Mouse (Mus musculus): Measurements from ENCODE around the gene 0610010K14Rik. TPM values are rescaled to one million over a fixed set of nuclear protein-coding genes. Genes with fewer than 3 reads are reported as not detected.

Gene 0610010K14Rik
- total RNA-seq (2022) = 10 to 100 TPM; 22.2 to 31.6 (median 29.0) TPM

DNA sequence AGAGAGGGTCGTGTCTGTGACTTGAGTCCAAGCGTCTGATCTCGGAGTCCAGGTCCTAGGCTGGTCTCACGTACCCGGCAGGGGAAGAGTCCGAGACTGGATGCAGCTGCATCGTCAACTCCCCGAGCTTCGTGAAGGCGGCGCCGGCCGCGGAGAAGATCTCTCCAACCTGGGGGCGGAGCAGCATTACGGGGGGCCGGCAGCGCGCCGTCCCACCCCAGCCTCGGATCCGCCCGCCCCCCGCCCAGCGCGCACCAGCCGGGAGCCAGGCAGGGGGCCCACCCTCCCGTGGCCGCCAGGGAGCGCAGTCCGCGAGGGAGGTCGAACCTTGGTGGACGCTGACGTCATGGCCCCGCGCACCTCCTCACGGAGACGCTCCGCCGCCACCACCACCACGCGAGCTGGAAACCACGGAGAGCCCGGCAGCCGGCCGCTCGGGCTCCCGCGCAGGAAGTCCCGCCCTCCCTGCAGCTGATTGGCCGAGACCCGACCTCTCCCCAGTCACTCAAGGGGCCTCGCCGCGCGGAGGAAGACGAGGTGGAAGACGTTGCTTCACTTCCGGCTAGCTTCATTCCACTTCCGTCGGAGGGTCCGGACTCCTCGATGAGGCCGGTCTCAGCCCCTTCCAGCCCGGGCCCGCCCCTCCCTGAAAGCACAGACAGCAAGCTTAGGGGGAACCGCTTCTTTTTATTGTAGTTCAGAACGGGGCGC, at the start of gene 0610010K14Rik:
0610010K14Rik (minus strand) TSS at position 458 of the 711 bp plus-strand sequence.
- peak; percentile 97 for DNase-seq (ENCODE audit: low spot score)

DNA sequence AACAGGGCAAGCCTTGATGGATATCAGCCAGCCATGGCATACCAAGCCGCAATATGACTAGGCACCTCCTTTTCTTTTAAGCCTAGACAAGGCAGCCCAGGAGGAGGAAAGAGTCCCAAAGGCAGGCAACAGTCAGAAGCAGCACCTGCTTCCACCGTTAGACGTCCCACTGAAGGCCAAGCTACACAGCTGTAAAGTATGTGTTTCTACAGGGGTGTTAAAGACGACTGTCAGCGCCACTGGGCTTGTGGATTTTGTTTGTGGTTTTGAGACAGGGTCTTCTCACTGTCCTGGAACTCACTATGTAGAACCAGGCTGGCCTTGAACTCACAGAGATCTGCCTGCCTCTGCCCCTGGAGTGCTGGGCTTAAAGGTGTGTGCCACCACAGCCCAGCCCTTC, 48.0 kb upstream of the 0610010K14Rik start:
- DNase-seq (ENCODE audit: low spot score) = no peak

DNA sequence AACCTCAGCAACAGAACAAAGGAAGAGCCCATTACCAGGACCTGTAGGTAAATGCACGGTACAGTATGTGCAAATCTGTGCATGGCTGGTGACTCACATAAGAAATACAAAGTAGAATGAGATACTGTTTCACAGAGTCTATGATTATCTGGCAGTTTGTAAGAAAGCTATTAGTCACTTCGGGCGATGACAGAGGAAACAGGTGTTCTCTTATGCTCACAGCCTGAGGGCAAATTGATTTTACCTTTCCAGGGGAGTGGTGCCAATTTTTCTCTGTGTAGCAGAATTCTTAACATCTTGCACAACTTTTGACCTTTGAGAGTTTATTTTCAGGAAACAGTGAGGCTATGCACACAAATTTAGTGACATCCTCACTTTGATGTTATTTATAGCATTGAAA, 47.0 kb upstream of the 0610010K14Rik start:
- no peak for DNase-seq (ENCODE audit: low spot score)

DNA sequence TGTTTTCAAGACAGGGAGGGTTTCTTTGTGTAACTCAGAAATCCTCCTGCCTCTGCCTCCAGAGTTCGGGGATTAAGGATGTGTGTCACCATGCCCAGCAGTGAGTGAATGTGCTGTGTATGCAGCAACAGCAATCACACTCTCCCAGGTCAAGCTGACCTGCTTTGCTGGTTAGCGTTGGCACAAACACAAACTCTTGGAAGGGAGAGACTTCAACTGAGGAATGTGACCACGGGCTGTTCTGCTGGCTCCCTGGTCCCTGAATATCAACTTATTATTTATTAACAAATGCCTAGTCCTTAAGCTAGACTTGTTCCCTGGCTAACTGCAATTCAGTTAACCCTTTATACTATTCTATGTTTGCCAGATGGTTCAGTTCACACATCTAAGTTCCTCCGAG, 46.0 kb upstream of the 0610010K14Rik start:
- DNase-seq (ENCODE audit: low spot score) = no peak

DNA sequence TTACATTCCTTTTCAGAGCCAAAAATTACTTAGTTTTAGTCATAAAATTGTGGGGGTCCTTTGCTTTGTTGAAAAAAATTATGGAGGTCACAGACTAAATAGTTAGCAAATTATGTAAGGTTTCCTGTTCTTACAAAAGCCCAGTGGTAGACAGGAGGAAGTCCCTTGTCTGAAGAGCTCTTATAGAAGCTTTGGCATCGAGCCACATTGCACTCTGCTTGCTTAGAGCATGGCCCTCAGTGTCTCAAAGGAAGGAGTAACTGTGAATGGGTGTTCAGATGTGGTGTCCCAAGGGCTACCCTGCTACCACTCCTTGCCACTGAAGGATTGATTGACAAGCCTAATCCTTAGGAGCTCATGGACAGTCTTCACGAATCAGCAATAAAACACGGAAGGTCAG, 42.7 kb upstream of the 0610010K14Rik start:
- DNase-seq (ENCODE audit: low spot score) = no peak

DNA sequence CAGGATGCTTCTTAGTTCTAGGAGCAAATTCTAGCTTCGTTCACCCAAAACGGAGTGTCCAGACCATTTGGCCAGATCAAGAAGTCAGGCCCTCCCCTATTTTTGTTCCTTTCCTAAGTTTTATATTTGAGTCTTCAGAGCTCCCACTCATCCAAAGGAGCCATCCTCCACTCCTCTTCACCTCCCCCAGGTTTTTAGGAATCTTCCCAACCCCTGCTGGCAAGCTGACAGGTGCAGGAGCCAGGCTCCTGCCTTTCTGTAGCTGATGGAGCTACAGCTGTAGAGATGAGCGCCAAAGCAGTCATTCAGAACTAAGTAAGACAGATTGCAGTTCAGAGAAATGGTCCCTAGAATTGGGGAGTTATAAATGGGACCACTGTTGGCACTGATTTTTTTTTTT, 41.2 kb upstream of the 0610010K14Rik start:
- no peak for DNase-seq (ENCODE audit: low spot score)

DNA sequence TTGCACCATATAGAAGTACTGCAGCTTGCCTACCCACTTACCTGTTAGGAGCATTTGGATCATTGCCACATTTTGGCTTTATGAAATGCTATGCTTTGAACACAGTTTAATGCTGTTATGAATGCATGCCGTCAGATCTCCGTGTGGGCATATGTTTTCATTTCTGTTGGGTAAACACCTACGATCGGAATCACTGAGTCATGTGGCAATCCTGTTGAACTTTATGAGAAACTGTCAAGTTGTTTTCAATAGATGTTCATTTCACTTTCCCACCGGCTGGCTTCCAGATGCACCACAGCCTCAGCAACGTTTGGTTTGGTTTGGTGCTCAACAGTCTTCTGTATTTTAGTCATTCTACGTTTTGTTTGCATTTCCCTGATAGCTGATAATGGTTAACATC, 33.9 kb upstream of the 0610010K14Rik start:
- DNase-seq (ENCODE audit: low spot score) = no peak

DNA sequence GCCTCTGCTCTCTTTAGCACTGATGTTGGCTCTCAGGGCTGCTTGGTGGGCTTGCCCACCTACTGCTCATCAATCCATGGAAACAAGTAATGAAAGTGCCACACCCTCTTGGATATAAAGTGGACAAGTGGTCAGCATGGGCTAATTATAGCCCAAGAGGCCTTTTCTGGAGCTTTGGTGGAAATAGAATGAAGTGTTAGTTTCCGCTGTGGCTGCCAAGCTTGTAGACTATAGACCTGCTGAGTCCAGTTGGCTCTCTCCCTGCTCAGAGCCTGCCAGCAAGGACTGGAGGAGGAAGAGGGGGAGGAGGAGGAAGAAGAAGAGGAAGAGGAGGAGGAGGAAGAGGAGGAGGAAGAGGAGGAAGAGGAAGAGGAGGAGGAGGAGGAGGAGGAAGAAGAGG, 28.7 kb upstream of the 0610010K14Rik start:
- DNase-seq (ENCODE audit: low spot score) = peak; percentile 60

DNA sequence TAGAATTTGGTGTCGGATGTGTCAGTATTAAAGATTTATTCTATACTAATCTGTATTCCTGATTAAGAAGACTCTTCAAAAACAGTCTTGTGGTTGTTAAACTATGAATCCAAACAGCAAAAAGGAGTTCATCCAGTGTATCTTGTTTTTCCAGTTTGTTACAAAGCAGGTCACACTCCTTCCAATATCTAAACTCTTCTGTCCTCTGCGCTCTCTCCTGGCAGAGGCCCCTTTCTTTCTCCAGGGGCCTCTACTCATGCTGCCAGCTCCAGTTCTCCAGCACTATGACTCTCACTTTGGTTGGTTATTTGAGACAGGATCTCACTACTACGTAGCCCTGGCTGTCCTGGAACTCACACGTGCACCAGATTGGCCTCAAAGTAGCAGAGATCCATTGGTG, 28.1 kb upstream of the 0610010K14Rik start:
- DNase-seq (ENCODE audit: low spot score) = no peak

DNA sequence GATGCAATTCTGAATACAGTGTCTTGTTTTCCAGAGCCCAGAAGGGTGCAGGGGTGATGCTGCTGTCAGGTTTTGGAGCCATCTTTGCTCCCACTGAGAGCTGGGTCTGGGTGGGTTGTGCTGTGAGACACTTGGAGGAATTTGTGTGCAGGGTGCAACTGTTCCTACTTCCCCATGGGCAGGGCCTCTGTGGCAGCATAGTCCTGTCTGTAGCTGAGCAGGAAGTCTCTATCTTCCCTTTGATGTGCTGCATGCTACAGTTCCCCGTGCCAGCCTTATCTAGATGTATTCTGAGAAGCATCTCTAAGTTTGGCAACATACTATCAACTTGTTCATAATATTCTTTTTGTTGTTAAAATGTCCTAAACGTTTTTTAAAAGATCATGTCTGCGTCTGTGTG, 27.5 kb upstream of the 0610010K14Rik start:
- no peak for DNase-seq (ENCODE audit: low spot score)

DNA sequence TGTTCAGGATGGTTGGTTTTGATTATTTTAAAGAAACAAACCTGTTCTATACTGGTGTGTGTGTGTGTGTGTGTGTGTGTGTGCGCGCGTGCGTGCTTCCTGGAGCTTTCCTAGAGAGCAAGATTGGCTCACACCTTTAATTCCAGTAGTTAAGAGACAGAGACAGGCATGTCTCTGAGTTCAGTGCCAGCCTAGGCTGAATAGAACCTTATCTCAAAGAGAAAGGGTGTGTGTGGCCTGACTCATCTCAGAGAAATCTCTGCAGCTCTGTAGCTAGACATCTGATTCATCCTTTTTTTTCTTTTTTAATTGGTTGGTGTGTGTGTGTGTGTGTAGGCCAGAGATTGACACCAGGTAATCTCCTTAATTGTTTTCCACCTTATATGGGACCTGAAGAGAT, 21.3 kb upstream of the 0610010K14Rik start:
- no peak for DNase-seq (ENCODE audit: low spot score)

DNA sequence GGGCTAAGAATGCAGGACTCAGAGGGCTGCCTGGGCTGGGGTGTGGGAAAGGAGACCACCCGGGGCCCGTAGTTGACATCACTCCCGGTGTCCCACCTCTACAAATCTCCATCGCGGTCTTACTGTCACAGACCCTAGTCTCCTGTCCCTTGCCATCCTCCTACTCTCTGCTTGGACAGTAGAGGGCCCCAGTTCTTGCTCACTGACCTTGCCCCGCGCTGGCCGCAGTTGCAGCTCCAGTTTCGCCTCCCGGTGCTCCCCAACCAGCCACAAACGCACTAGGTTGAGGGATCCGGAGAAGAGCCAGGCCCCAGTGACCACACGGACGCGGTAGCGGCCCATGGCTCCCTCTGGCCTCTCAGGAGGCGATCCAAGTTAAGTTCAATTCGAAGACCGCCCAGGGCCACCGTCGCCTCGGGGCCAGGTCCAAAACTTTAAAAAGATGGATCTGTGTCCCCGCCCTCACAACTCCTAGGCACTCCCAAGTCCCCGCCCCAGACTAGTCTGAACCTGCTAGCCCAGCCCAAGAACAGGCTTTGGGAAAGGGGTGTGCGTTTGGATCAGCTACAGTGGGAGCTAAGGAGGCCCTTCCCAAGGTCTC, 17.3 kb upstream of the 0610010K14Rik start, which contains the start of gene Alox12:
Alox12 (minus strand) TSS at position 423 of the 601 bp plus-strand sequence.
- DNase-seq (ENCODE audit: low spot score) = peak; percentile 54

DNA sequence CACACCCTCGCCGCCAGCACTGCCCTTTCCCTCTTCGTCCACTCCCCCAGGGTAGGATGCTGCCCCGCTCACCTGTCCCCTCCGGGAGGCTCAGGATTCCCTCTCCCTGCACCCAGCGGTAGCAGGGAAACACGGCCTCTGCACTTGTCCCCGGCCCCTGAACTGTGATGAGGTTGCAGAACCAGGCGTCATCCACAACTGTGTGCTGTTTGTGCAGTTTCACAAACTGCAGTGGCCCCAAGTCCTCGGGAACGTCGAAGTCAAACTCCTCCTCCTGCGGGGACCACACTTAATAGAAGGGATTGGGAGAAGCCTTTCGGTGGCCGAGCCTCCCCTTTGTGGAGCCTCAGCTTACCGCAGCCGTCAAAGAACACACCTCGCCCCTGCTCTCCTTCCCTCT, 16.6 kb upstream of the 0610010K14Rik start:
- DNase-seq (ENCODE audit: low spot score) = no peak

DNA sequence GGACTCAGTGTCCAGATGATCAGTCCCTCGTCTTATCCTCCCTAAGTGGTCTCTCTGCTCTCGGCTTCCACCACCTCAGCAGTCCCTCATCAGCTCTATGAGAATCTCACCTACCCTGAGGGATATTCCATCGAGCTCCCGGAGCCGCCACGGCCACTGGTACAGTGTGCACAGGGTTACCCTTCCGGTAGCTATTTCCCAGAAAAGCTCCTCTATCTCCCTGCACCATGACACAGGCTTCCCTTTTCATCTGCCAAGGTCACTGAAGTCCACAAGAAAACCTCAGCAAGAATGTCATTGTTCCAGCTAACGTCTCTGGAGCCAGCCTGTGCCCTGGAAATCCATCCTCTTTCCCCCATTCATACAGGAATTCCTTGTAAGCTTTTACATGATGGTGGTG, 14.1 kb upstream of the 0610010K14Rik start:
- DNase-seq (ENCODE audit: low spot score) = no peak

DNA sequence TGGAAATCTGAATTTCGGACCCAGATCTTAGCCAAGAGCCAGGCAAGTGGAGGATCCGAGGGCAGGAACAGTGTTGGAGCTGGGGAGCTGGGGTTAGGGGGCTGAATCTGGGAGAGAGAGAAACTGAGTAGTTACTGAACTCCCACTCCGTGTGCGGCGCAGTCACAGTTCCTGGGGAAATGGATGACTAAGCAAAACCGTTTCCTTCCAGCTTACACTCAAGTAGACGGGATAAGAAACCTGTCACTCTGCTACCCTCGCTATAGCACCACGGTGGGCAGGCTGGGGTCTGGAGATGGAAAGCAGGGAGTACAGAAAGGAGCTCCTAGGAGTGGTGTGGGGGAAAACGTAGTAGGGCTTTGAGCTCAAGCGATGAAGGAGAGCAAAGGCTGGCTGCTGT, 12.4 kb upstream of the 0610010K14Rik start:
- DNase-seq (ENCODE audit: low spot score) = no peak

DNA sequence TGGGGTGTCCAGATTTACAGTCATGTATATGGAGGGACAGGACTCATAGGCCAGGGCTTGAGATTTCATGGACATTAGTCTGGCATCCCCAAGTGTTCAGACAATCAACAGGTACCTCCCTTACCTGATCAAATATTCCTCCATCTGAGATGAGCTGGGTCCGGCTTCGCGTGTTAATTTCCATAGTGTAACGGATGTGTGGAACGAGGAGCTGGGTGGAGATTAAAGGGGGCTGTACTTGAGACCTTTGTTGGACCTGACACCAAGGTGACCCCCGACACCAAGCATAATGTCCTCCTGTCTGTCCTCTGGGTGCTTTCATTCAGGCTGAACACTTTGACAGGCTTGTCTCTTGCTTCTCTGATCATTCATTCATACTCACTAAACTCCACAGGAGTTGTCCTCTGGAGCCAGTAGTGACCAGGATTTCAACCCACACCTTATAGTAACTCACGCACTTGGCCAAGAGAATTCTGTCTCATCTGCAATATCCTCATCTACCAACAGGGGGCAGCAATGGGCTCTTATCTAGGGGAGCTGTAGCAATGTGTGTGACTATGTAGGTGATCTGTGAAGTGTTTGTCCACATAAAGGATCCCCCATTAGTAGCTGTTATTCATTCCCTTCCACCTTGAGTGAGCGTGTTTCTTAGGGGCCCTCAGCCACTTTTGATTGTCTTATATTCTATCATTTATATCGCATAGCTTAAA, 9.6 kb upstream of the 0610010K14Rik start:
- peak; percentile 77 for DNase-seq (ENCODE audit: low spot score)

DNA sequence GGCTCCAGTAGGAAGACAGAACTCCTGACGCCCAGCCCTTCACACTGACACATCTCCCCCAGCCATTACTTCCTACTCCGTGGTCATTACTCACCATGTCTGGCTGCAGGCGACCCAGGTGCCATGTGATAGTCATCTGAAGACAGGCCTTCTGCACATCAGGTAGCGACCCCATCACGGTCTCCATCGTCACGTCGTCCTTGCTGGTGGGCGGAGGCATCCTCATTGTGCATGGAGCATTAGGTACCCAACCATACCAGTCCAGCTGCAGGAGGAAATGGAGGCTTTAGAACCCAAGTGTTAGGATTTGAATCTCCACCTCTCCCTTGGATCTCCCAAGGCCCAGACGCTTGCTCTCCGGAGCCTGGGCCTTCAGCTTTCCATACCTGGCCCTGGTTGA, 4.9 kb upstream of the 0610010K14Rik start:
- no peak for DNase-seq (ENCODE audit: low spot score)

DNA sequence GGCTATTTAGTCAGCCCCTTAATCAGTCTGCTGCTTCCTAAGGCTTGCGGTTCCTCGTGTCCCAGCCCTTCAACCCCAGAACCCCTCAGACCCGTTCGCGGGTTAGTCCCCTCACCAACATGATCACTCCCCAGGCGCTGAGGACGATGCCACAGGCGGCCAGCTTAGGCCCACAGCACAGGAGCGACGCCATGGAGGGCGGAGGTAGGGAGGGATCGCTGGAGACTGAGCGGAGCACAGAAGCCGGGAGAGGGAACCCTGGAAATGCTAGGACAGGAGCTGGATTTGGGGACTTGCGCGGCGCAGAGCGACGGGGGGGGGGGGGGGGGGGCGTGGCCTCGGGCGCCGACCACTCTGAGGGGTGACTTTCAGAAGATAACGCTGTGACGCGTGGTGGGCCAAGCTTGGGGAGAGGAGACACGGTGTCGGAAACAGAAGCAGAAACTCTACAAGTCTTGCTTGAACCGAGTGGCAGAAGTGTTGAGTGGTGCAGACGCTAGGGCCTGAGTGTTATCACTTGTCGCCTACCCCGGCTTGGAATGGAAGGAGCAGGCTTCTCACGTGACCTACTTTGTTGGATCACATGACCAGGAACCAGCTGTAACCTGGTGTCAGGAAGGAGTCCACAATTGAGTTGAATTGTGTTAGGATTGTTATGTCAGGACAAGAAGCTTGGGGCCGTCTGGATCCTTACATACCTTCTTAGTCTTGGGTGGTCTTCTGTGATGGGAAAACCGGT, 2.0 kb upstream of the 0610010K14Rik start, which contains the start of the genes Gm21988 and Rnasek:
Gm21988 (minus strand) TSS at position 290 of the 739 bp plus-strand sequence.
Rnasek (minus strand) TSS at position 302 of the 739 bp plus-strand sequence.
- peak; percentile 89 for DNase-seq (ENCODE audit: low spot score)

DNA sequence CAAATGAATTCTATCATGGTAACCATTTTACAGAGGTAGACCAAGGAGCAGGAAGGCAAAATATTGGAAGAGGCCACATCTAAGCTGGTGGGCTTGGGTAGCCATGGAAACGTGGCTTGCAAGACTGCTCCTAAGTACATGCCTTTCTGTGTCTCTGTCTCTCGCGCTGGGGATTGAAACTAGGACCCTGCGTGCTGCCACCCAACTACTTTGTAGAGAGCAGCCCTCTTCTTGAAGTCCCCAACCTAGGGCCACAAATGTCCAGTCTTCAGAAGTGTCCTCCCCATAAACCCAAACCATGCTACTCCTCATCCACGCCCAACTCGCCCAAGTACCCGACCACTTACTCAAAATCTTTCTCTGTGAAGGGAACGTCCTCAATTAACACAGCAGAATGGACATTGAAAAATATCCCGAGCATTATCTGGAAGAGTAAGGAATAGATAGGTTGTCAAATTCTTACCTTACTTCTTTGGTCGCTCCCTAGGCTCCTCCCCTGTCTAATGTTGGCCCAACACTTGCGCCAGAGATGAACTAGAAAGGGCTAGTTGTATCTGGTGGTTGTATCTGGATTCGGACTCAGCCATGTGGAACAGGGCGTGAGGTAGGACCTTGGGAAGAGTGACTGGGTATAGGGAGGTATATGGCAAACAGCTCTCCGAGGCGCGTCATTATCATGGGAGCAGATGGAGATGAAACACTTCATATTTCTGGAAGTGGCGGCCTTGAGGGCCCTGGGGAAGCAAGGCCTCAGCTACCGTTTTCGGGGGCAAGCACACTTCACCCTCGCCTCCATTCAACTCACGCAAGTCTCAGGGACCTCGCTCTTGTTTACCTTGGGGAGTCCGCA, 1.1 kb upstream of the 0610010K14Rik start:
- no peak for DNase-seq (ENCODE audit: low spot score)

DNA sequence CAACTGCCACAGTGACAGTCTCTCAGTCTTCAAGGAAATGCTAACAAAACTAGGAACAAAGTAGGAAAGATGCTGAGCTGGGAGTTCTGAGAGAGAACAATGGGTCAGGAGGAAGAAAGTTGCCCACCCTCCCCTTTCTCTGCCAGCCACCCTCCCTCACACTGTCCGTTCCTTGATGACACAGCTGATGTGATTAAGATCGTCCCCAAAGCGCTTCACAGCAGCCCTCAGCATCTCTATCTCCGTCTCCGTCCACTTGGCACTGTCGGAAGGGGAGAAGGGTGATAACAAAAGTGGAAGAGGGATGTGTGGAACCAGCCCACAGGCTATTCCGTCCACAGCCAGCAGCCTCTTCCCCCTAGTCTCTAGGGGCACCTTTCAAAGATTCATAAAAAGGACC, 997 bp downstream of the 0610010K14Rik start:
- DNase-seq (ENCODE audit: low spot score) = no peak
